Mouse (Mus musculus): Measurements from ENCODE around the gene Gm28035.

DNA sequence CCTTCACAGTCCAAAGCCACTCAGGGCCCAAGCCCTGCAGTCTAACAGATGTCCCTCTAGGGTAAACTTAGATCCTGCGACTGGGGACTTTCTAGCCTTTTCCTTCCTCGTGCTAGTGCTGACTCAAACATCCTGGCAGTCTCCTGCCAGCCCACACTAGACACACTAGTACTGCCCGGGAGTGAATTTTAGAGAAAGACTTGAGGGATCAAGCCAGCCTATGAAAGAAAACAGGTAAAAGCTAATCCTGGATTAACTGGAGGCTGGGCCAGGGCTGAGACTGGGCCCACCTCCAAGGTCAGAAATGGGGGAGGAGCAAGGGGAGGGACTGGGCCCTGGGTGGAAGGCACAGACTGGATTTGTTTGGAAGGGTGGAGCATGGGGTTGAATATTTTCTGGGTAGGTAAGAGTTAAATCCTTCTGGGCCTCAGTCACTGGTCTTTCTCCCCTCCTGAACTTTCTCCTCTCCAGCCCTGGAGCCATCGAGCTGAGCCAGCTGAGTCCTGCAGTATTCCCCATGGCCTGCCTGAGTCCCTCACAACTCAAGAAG is 26.1 kb downstream of the Gm28035 start:
- no peak for TF ChIP-seq CTCF (IDR thresholded peaks at IDR 0.05; ENCODE audit: low read depth)
- TF ChIP-seq EP300 (IDR thresholded peaks at IDR 0.05; ENCODE audit: low read depth), result 0 out of 2 replicates have a peak, but pooled peaks have one; percentile 15

Measured in heart, postnatal 0 days (tissue).